Mouse (Mus musculus) heart, adult 9 months (tissue): Measurements from ENCODE around the gene Rrp7a.
"Not testable (repeated sequence)": the region's sequence is repeated elsewhere in the genome, so short reads cannot be mapped to it uniquely, and the experiment has no call there.

Experiments
- DNase-seq, 2 experiments: peaks; one replicate each; pipeline ENCODE4 v3.0.0; 2022; ENCODE audit warnings: low spot score in 2 of 2

The Rrp7a gene

GRCm38 (mm10) chr15:83156929-83157666, 34.5 kb upstream of the Rrp7a start:
- DNase-seq, result peak; percentile 61 to 68

GRCm38 (mm10) chr15:83155672-83156419, 33.2 kb upstream of the Rrp7a start:
- DNase-seq, result no peak

- DNase-seq, result no peak
These were observed 31.7 kb upstream of the Rrp7a start for GRCm38 (mm10) chr15:83154309-83154708.

- no peak for DNase-seq
These were observed 28.1 kb upstream of the Rrp7a start for GRCm38 (mm10) chr15:83150694-83151093.

- DNase-seq, result no peak
These were observed 27.5 kb upstream of the Rrp7a start for GRCm38 (mm10) chr15:83150073-83150442.

GRCm38 (mm10) chr15:83149196-83150072, 26.8 kb upstream of the Rrp7a start, which contains the start of gene Poldip3:
Gene Poldip3, minus strand, starts transcription at chr15:83149384.
- peak; percentile 94 to 99 for DNase-seq

- no peak for DNase-seq
These were observed 26.2 kb upstream of the Rrp7a start for GRCm38 (mm10) chr15:83148801-83149195.

GRCm38 (mm10) chr15:83148395-83148794, 25.8 kb upstream of the Rrp7a start:
- no peak for DNase-seq

GRCm38 (mm10) chr15:83145541-83145940, 22.9 kb upstream of the Rrp7a start:
- no peak for DNase-seq

- DNase-seq, result no peak
These were observed 20.3 kb upstream of the Rrp7a start for GRCm38 (mm10) chr15:83142861-83143260.

GRCm38 (mm10) chr15:83135654-83136053, 13.1 kb upstream of the Rrp7a start:
- no peak for DNase-seq

- no peak for DNase-seq
These were observed 12.1 kb upstream of the Rrp7a start for GRCm38 (mm10) chr15:83134671-83135070.

- DNase-seq, result no peak
These were observed 7.1 kb upstream of the Rrp7a start for GRCm38 (mm10) chr15:83129530-83130231.

GRCm38 (mm10) chr15:83127037-83127436, 4.4 kb upstream of the Rrp7a start:
- not testable (repeated sequence) for DNase-seq

- no peak for DNase-seq
These were observed 4.0 kb upstream of the Rrp7a start for GRCm38 (mm10) chr15:83126582-83126981.

- no peak for DNase-seq
These were observed 2.0 kb upstream of the Rrp7a start for GRCm38 (mm10) chr15:83124625-83125024.

- DNase-seq, result peak in 1 of 2 experiments; percentile 23
These were observed 664 bp downstream of the Rrp7a start for GRCm38 (mm10) chr15:83121709-83122565.

GRCm38 (mm10) chr15:83118360-83118759, 4.2 kb downstream of the Rrp7a start:
- DNase-seq, result no peak

GRCm38 (mm10) chr15:83115071-83115470, 7.5 kb downstream of the Rrp7a start:
- no peak for DNase-seq

- no peak for DNase-seq
These were observed 8.5 kb downstream of the Rrp7a start for GRCm38 (mm10) chr15:83114106-83114505.
